Mouse (Mus musculus) neutrophil, adult 5-6 weeks (primary cell): ENCODE results near the gene Hectd2. TPM values are rescaled to one million over a fixed set of nuclear protein-coding genes. Genes with fewer than 3 reads are reported as not detected.
A peak's percentile ranks its signal among the peaks of the same experiment; 100 is the strongest.

ENCODE experiments used
- ATAC-seq: fragments of 151-379, 151-347 bp; 2 replicates; pipeline ENCODE4 v1.8.0; 2017; ENCODE audit warnings: mild to moderate bottlenecking, moderate TSS enrichment; ENCODE audit not compliant: insufficient number of reproducible peaks, poor library complexity, low FRiP score, severe bottlenecking; ENCODE audit errors: extremely low read depth
- total RNA-seq: library from RNA; stranded (forward); fragments of 200-1000 nt; gene quantifications from 2 replicates; pipeline ENCODE4 v1.2.3, GENCODE M21; 2017

Gene Hectd2
- total RNA-seq, result 0.23 and 0.37 TPM in 2 replicates

- no peak for ATAC-seq
Measured at GRCm38 (mm10) chr19:36554046-36554784, at the start of gene Hectd2. TSS of gene Hectd2 (plus strand) at chr19:36554639.

- ATAC-seq, result no peak
Measured at GRCm38 (mm10) chr19:36504716-36505115, 49.7 kb upstream of the Hectd2 start.

- no peak for ATAC-seq
Measured at GRCm38 (mm10) chr19:36511305-36511704, 43.1 kb upstream of the Hectd2 start.

- no peak for ATAC-seq
Measured at GRCm38 (mm10) chr19:36518461-36518860, 36.0 kb upstream of the Hectd2 start.

- ATAC-seq, result no peak
Measured at GRCm38 (mm10) chr19:36521568-36521967, 32.9 kb upstream of the Hectd2 start.

- ATAC-seq, result no peak
Measured at GRCm38 (mm10) chr19:36522558-36523195, 31.8 kb upstream of the Hectd2 start.

- ATAC-seq, result no peak
Measured at GRCm38 (mm10) chr19:36525071-36525470, 29.4 kb upstream of the Hectd2 start.

GRCm38 (mm10) chr19:36533082-36533481 is 21.4 kb upstream of the Hectd2 start:
- ATAC-seq, result no peak

GRCm38 (mm10) chr19:36534011-36534765 is 20.3 kb upstream of the Hectd2 start:
- no peak for ATAC-seq

GRCm38 (mm10) chr19:36534766-36535140 is 19.7 kb upstream of the Hectd2 start:
- ATAC-seq, result no peak

- no peak for ATAC-seq
Measured at GRCm38 (mm10) chr19:36535186-36535585, 19.3 kb upstream of the Hectd2 start.

- ATAC-seq, result no peak
Measured at GRCm38 (mm10) chr19:36535878-36536277, 18.6 kb upstream of the Hectd2 start.

GRCm38 (mm10) chr19:36536929-36537328 is 17.5 kb upstream of the Hectd2 start:
- no peak for ATAC-seq

- peak; percentile 71; the same call in 1 of the 2 replicates for ATAC-seq
Measured at GRCm38 (mm10) chr19:36538528-36538927, 15.9 kb upstream of the Hectd2 start.

- ATAC-seq, result no peak
Measured at GRCm38 (mm10) chr19:36539311-36539710, 15.1 kb upstream of the Hectd2 start.

- ATAC-seq, result no peak
Measured at GRCm38 (mm10) chr19:36540012-36540606, 14.3 kb upstream of the Hectd2 start.

- no peak for ATAC-seq
Measured at GRCm38 (mm10) chr19:36540776-36541175, 13.7 kb upstream of the Hectd2 start.

- ATAC-seq, result no peak
Measured at GRCm38 (mm10) chr19:36553561-36554045, 836 bp upstream of the Hectd2 start.
